Mouse (Mus musculus): ENCODE results near the gene Slc8a3.

The Slc8a3 gene

GRCm38 (mm10) chr12:81184967-81185366, 148.0 kb downstream of the Slc8a3 start:
- no peak for DNase-seq (ENCODE audit: low spot score in 2 of 2)

GRCm38 (mm10) chr12:81182073-81182472, 150.9 kb downstream of the Slc8a3 start:
- DNase-seq (ENCODE audit: low spot score in 2 of 2): peak in 1 of 2 experiments; percentile 40

- DNase-seq (ENCODE audit: low spot score in 2 of 2): no peak
Measured at GRCm38 (mm10) chr12:81175252-81175651, 157.7 kb downstream of the Slc8a3 start.

GRCm38 (mm10) chr12:81173893-81174292, 159.1 kb downstream of the Slc8a3 start:
- DNase-seq (ENCODE audit: low spot score in 2 of 2): no peak

GRCm38 (mm10) chr12:81173011-81173410, 160.0 kb downstream of the Slc8a3 start:
- no peak for DNase-seq (ENCODE audit: low spot score in 2 of 2)

GRCm38 (mm10) chr12:81170076-81170475, 162.9 kb downstream of the Slc8a3 start:
- no peak for DNase-seq (ENCODE audit: low spot score in 2 of 2)

- no peak for DNase-seq (ENCODE audit: low spot score in 2 of 2)
Measured at GRCm38 (mm10) chr12:81168494-81168893, 164.5 kb downstream of the Slc8a3 start.

GRCm38 (mm10) chr12:81168031-81168430, 164.9 kb downstream of the Slc8a3 start:
- no peak for DNase-seq (ENCODE audit: low spot score in 2 of 2)

GRCm38 (mm10) chr12:81167142-81167541, 165.8 kb downstream of the Slc8a3 start:
- DNase-seq (ENCODE audit: low spot score in 2 of 2): no peak

GRCm38 (mm10) chr12:81166615-81167014, 166.4 kb downstream of the Slc8a3 start:
- DNase-seq (ENCODE audit: low spot score in 2 of 2): no peak

- DNase-seq (ENCODE audit: low spot score in 2 of 2): no peak
Measured at GRCm38 (mm10) chr12:81166092-81166491, 166.9 kb downstream of the Slc8a3 start.

GRCm38 (mm10) chr12:81163566-81163965, 169.4 kb downstream of the Slc8a3 start:
- no peak for DNase-seq (ENCODE audit: low spot score in 2 of 2)

GRCm38 (mm10) chr12:81163131-81163530, 169.8 kb downstream of the Slc8a3 start:
- no peak for DNase-seq (ENCODE audit: low spot score in 2 of 2)

- DNase-seq (ENCODE audit: low spot score in 2 of 2): no peak
Measured at GRCm38 (mm10) chr12:81161282-81161681, 171.7 kb downstream of the Slc8a3 start.

- no peak for DNase-seq (ENCODE audit: low spot score in 2 of 2)
Measured at GRCm38 (mm10) chr12:81160831-81161230, 172.1 kb downstream of the Slc8a3 start.

- no peak for DNase-seq (ENCODE audit: low spot score in 2 of 2)
Measured at GRCm38 (mm10) chr12:81160425-81160824, 172.6 kb downstream of the Slc8a3 start.

- no peak for DNase-seq (ENCODE audit: low spot score in 2 of 2)
Measured at GRCm38 (mm10) chr12:81159947-81160346, 173.0 kb downstream of the Slc8a3 start.

- DNase-seq (ENCODE audit: low spot score in 2 of 2): no peak
Measured at GRCm38 (mm10) chr12:81156841-81157240, 176.1 kb downstream of the Slc8a3 start.

GRCm38 (mm10) chr12:81155675-81156074, 177.3 kb downstream of the Slc8a3 start:
- no peak for DNase-seq (ENCODE audit: low spot score in 2 of 2)

GRCm38 (mm10) chr12:81152082-81152481, 180.9 kb downstream of the Slc8a3 start:
- DNase-seq (ENCODE audit: low spot score in 2 of 2): no peak

- no peak for DNase-seq (ENCODE audit: low spot score in 2 of 2)
Measured at GRCm38 (mm10) chr12:81150917-81151316, 182.1 kb downstream of the Slc8a3 start.

- no peak for DNase-seq (ENCODE audit: low spot score in 2 of 2)
Measured at GRCm38 (mm10) chr12:81147956-81148355, 185.0 kb downstream of the Slc8a3 start.
